Mouse (Mus musculus): ENCODE measurements around the gene Zmat3.
A peak's percentile ranks its signal among the peaks of the same experiment; 100 is the strongest.

Gene Zmat3

GRCm38 (mm10) chr3:32371957-32372356 is 6.1 kb upstream of the Zmat3 start:
- no peak for DNase-seq

GRCm38 (mm10) chr3:32367516-32367915 is 1.7 kb upstream of the Zmat3 start:
- no peak for DNase-seq

GRCm38 (mm10) chr3:32366246-32366734 is 476 bp upstream of the Zmat3 start:
- peak; percentile 45 to 55 for DNase-seq

GRCm38 (mm10) chr3:32364841-32365545 is 821 bp downstream of the Zmat3 start:
- peak in 1 of 2 experiments; percentile 30 for DNase-seq

- DNase-seq = peak in 1 of 2 experiments; percentile 15
These were observed 1.6 kb downstream of the Zmat3 start for GRCm38 (mm10) chr3:32364195-32364594.

GRCm38 (mm10) chr3:32361221-32361620 is 4.6 kb downstream of the Zmat3 start:
- no peak for DNase-seq

- no peak for DNase-seq
These were observed 17.9 kb downstream of the Zmat3 start for GRCm38 (mm10) chr3:32347881-32348280.

GRCm38 (mm10) chr3:32345249-32345648 is 20.6 kb downstream of the Zmat3 start:
- no peak for DNase-seq

- DNase-seq = no peak
These were observed 21.0 kb downstream of the Zmat3 start for GRCm38 (mm10) chr3:32344825-32345224.

GRCm38 (mm10) chr3:32343371-32343770 is 22.4 kb downstream of the Zmat3 start:
- peak in 1 of 2 experiments; percentile 34 for DNase-seq

- no peak for DNase-seq
These were observed 24.4 kb downstream of the Zmat3 start for GRCm38 (mm10) chr3:32341434-32341833.

- DNase-seq = no peak
These were observed 27.6 kb downstream of the Zmat3 start for GRCm38 (mm10) chr3:32338231-32338630.

- DNase-seq = no peak
These were observed 28.0 kb downstream of the Zmat3 start for GRCm38 (mm10) chr3:32337770-32338169.

GRCm38 (mm10) chr3:32334901-32335300 is 30.9 kb downstream of the Zmat3 start:
- no peak for DNase-seq

- peak; percentile 79 to 84 for DNase-seq
These were observed 32.2 kb downstream of the Zmat3 start for GRCm38 (mm10) chr3:32333456-32334086.

- no peak for DNase-seq
These were observed 47.9 kb downstream of the Zmat3 start for GRCm38 (mm10) chr3:32317901-32318416.

GRCm38 (mm10) chr3:32317165-32317900 is 48.5 kb downstream of the Zmat3 start:
- peak; percentile 48 to 49 for DNase-seq

- no peak for DNase-seq
These were observed 51.1 kb downstream of the Zmat3 start for GRCm38 (mm10) chr3:32314746-32315145.

- no peak for DNase-seq
These were observed 61.6 kb downstream of the Zmat3 start for GRCm38 (mm10) chr3:32304171-32304570.

- no peak for DNase-seq
These were observed 73.8 kb downstream of the Zmat3 start for GRCm38 (mm10) chr3:32292001-32292400.

Data from cerebellum, adult 18-20 months (tissue).